Mouse (Mus musculus) spleen, adult 2 months (tissue): ENCODE measurements around the gene Per1. TPM values are rescaled to one million over a fixed set of nuclear protein-coding genes. Genes with fewer than 3 reads are reported as not detected.

Experiments
- DNase-seq, 2 experiments: peaks; one replicate each; pipeline versions ENCODE4 v3.0.0 to v3.0.0-alpha.2; 2012 to 2021; ENCODE audit warnings: low spot score in 2 of 2, low read depth in 1 of 2
- H3K27ac ChIP-seq: fragments of 200-500 bp; 2 replicates; pipeline ENCODE4 v1.5.1; 2012; ENCODE audit warnings: low read length, inconsistent platforms; ENCODE audit not compliant: insufficient read depth
- H3K27me3 ChIP-seq: fragments of 200-500 bp; 2 replicates; pipeline ENCODE4 v1.6.1; 2012; ENCODE audit warnings: mild to moderate bottlenecking, moderate library complexity, low read length, inconsistent platforms; ENCODE audit not compliant: control insufficient read depth, insufficient read depth
- H3K36me3 ChIP-seq: fragments of 200-500 bp; 2 replicates; pipeline ENCODE4 v1.6.1; 2012; ENCODE audit warnings: mild to moderate bottlenecking, low read length, inconsistent platforms; ENCODE audit not compliant: control insufficient read depth, insufficient read depth
- H3K4me1 ChIP-seq: fragments of 200-500 bp; 2 replicates; pipeline ENCODE4 v1.6.1; 2011; ENCODE audit warnings: inconsistent platforms; ENCODE audit not compliant: control insufficient read depth, insufficient read depth, insufficient read length
- H3K4me3 ChIP-seq: fragments of 200-500 bp; 2 replicates; pipeline ENCODE4 v1.5.1; 2011; ENCODE audit warnings: mild to moderate bottlenecking, inconsistent platforms; ENCODE audit not compliant: insufficient read depth, insufficient read length; ENCODE audit errors: extremely low read depth
- CTCF ChIP-seq: fragments of 200-500 bp; IDR thresholded peaks from 2 replicates; pipeline ENCODE4 v1.5.1; 2011; ENCODE audit warnings: mild to moderate bottlenecking, inconsistent platforms; ENCODE audit not compliant: insufficient read depth, insufficient read length, insufficient replicate concordance; ENCODE audit errors: extremely low read depth
- POLR2A ChIP-seq: fragments of 200-500 bp; IDR thresholded peaks from 2 replicates; pipeline ENCODE4 v1.6.1; 2011; ENCODE audit warnings: low read depth, low read length, inconsistent platforms
- WGBS: fragments of 180-500 bp; shearing (Covaris S2); methylation state at CpG from one replicate; pipeline ENCODE4 v1.1.7; 2018; 5-methylcytosine and 5-hydroxymethylcytosine counted together
- polyA plus RNA-seq: library from polyadenylated mRNA; depleted of rRNA; stranded (reverse); fragments of >200 nt; gene quantifications from 2 replicates; pipeline ENCODE4 v1.2.3, GENCODE M21; 2012

Gene Per1
- polyA plus RNA-seq, 1 experiment = 23.3 TPM

- TF ChIP-seq POLR2A = no peak
- no peak for TF ChIP-seq CTCF
- DNase-seq = no peak
- 2% methylated on average over 27 of the region's 27 CpGs for WGBS
- peaks cover 22% of the 10 kb centered on the region for H3K4me1 ChIP-seq
- H3K4me3 ChIP-seq = peak overlapping the region; percentile 70
- no peaks in the 10 kb centered on the region for H3K27me3 ChIP-seq
- peaks cover under 1% of the 10 kb centered on the region; the same call in 1 of the 2 replicates for H3K36me3 ChIP-seq
- H3K27ac ChIP-seq = peak overlapping the region; percentile 92
These were observed 654 bp downstream of the Per1 start for GRCm38 (mm10) chr11:69095511-69096231.

- peak overlapping the region; percentile 90 for H3K27ac ChIP-seq
- peaks cover 25% of the 10 kb centered on the region for H3K4me1 ChIP-seq
- WGBS = 16% methylated on average over 9 of the region's 9 CpGs
- no peak for TF ChIP-seq POLR2A
- no peak for TF ChIP-seq CTCF
- peak overlapping the region; percentile 27 for H3K4me3 ChIP-seq
- no peaks in the 10 kb centered on the region for H3K27me3 ChIP-seq
- DNase-seq = no peak
- H3K36me3 ChIP-seq = peaks cover 8% of the 10 kb centered on the region
These were observed 1.5 kb downstream of the Per1 start for GRCm38 (mm10) chr11:69096360-69096986.

GRCm38 (mm10) chr11:69096987-69097900 lies 2.2 kb downstream of the Per1 start:
- peak overlapping the region; percentile 17; the same call in 1 of the 2 replicates for H3K4me3 ChIP-seq
- H3K27me3 ChIP-seq = no peaks in the 10 kb centered on the region
- H3K4me1 ChIP-seq = peaks cover 25% of the 10 kb centered on the region
- DNase-seq = peak; percentile 70 to 87
- H3K27ac ChIP-seq = peak overlapping the region; percentile 90
- peaks cover 15% of the 10 kb centered on the region for H3K36me3 ChIP-seq
- TF ChIP-seq POLR2A (peak; percentile 16; the same call in 1 of the 2 replicates), CTCF (no peak)
- 4% methylated on average over 29 of the region's 29 CpGs for WGBS

- WGBS = 14% methylated on average over 8 of the region's 8 CpGs
- Histone ChIP-seq H3K4me1 (peaks cover 25% of the 10 kb centered on the region), H3K27ac (peak overlapping the region; percentile 90), H3K36me3 (peaks cover 23% of the 10 kb centered on the region), H3K27me3 (no peaks in the 10 kb centered on the region), H3K4me3 (peak overlapping the region; percentile 62; the same call in 1 of the 2 replicates)
- no peak for DNase-seq
- TF ChIP-seq POLR2A (no peak), CTCF (no peak)
These were observed 3.2 kb downstream of the Per1 start for GRCm38 (mm10) chr11:69098039-69098761.

GRCm38 (mm10) chr11:69098762-69099091 lies 3.7 kb downstream of the Per1 start:
- TF ChIP-seq CTCF (no peak), POLR2A (peak; percentile 25)
- peaks cover 29% of the 10 kb centered on the region for H3K36me3 ChIP-seq
- peak; percentile 92 to 95 for DNase-seq
- peak overlapping the region; percentile 90 for H3K27ac ChIP-seq
- no peaks in the 10 kb centered on the region for H3K27me3 ChIP-seq
- 0% methylated on average over 19 of the region's 19 CpGs for WGBS
- H3K4me3 ChIP-seq = peak overlapping the region; percentile 62
- peaks cover 25% of the 10 kb centered on the region for H3K4me1 ChIP-seq

GRCm38 (mm10) chr11:69099177-69099914 lies 4.3 kb downstream of the Per1 start:
- Histone ChIP-seq H3K27ac (peak overlapping the region; percentile 90), H3K4me1 (peaks cover 25% of the 10 kb centered on the region), H3K27me3 (no peaks in the 10 kb centered on the region), H3K4me3 (peak overlapping the region; percentile 62), H3K36me3 (peaks cover 34% of the 10 kb centered on the region)
- TF ChIP-seq POLR2A (no peak), CTCF (no peak)
- 2% methylated on average over 22 of the region's 22 CpGs for WGBS
- no peak for DNase-seq
